Mouse (Mus musculus): ENCODE data around the gene Atp5j2. TPM values are rescaled to one million over a fixed set of nuclear protein-coding genes. Genes with fewer than 3 reads are reported as not detected.

Gene Atp5j2
- polyA plus RNA-seq, 1 experiment, result 643 TPM

- Histone ChIP-seq H3K36me3 (ENCODE audit: control insufficient read depth, insufficient read depth) (peaks cover 38% of the 10 kb centered on the region), H3K79me3 (ENCODE audit: low read depth) (no peaks in the 10 kb centered on the region), H3ac (ENCODE audit: control insufficient read depth, insufficient read length, low read depth) (no peak overlapping the region), H3K4me3 (ENCODE audit: insufficient read depth, poor library complexity, severe bottlenecking) (no peak overlapping the region), H3K27me3 (ENCODE audit: control insufficient read depth, insufficient read depth, insufficient read length) (no peaks in the 10 kb centered on the region), H3K79me2 (ENCODE audit: control insufficient read depth, insufficient read depth) (peaks cover 17% of the 10 kb centered on the region)
- TF ChIP-seq USF1 (IDR thresholded peaks at IDR 0.05; ENCODE audit: low read depth) (no peak), MYOG (IDR thresholded peaks at IDR 0.05; ENCODE audit: control insufficient read depth, extremely low read depth, insufficient read length) (no peak), MAX (IDR thresholded peaks at IDR 0.05) (no peak), MYOD1 (IDR thresholded peaks at IDR 0.05; ENCODE audit: control insufficient read depth, insufficient read length, low read depth) (no peak), CEBPB (IDR thresholded peaks at IDR 0.05; ENCODE audit: low read depth) (no peak), CTCF (IDR thresholded peaks at IDR 0.05; ENCODE audit: control insufficient read depth, insufficient read depth, insufficient read length) (no peak), FOSL1 (IDR thresholded peaks at IDR 0.05; ENCODE audit: insufficient read depth, low read length, poor library complexity, severe bottlenecking) (no peak)
These were observed 30.5 kb downstream of the Atp5j2 start for GRCm38 (mm10) chr5:145161361-145161760.

- Histone ChIP-seq H3ac (ENCODE audit: control insufficient read depth, insufficient read length, low read depth) (no peak overlapping the region), H3K79me3 (ENCODE audit: low read depth) (no peaks in the 10 kb centered on the region), H3K4me3 (ENCODE audit: insufficient read depth, poor library complexity, severe bottlenecking) (no peak overlapping the region), H3K36me3 (ENCODE audit: control insufficient read depth, insufficient read depth) (peaks cover 55% of the 10 kb centered on the region), H3K27me3 (ENCODE audit: control insufficient read depth, insufficient read depth, insufficient read length) (no peaks in the 10 kb centered on the region), H3K79me2 (ENCODE audit: control insufficient read depth, insufficient read depth) (no peaks in the 10 kb centered on the region)
- TF ChIP-seq FOSL1 (IDR thresholded peaks at IDR 0.05; ENCODE audit: insufficient read depth, low read length, poor library complexity, severe bottlenecking), result no peak
These were observed 39.2 kb downstream of the Atp5j2 start for GRCm38 (mm10) chr5:145152690-145153089.

- H3K36me3 ChIP-seq (ENCODE audit: control insufficient read depth, insufficient read depth), result peaks cover 60% of the 10 kb centered on the region
- H3K27me3 ChIP-seq (ENCODE audit: control insufficient read depth, insufficient read depth, insufficient read length), result no peaks in the 10 kb centered on the region
These were observed 42.6 kb downstream of the Atp5j2 start for GRCm38 (mm10) chr5:145149294-145149693.

GRCm38 (mm10) chr5:145147748-145148147, 44.1 kb downstream of the Atp5j2 start:
- peaks cover 75% of the 10 kb centered on the region for H3K36me3 ChIP-seq (ENCODE audit: control insufficient read depth, insufficient read depth)
- TF ChIP-seq FOSL1 (IDR thresholded peaks at IDR 0.05; ENCODE audit: insufficient read depth, low read length, poor library complexity, severe bottlenecking), result no peak
- TF ChIP-seq USF1 (IDR thresholded peaks at IDR 0.05; ENCODE audit: low read depth), result no peak
- TF ChIP-seq CEBPB (IDR thresholded peaks at IDR 0.05; ENCODE audit: low read depth), result no peak
- no peak for TF ChIP-seq CTCF (IDR thresholded peaks at IDR 0.05; ENCODE audit: control insufficient read depth, insufficient read depth, insufficient read length)
- no peak for TF ChIP-seq MAX (IDR thresholded peaks at IDR 0.05)
- no peak for TF ChIP-seq MYOD1 (IDR thresholded peaks at IDR 0.05; ENCODE audit: control insufficient read depth, insufficient read length, low read depth)
- TF ChIP-seq MYOG (IDR thresholded peaks at IDR 0.05; ENCODE audit: control insufficient read depth, extremely low read depth, insufficient read length), result no peak
- H3K4me3 ChIP-seq (ENCODE audit: insufficient read depth, poor library complexity, severe bottlenecking), result no peak overlapping the region
- H3K79me3 ChIP-seq (ENCODE audit: low read depth), result no peaks in the 10 kb centered on the region
- peaks cover 13% of the 10 kb centered on the region for H3K79me2 ChIP-seq (ENCODE audit: control insufficient read depth, insufficient read depth)
- no peak overlapping the region for H3ac ChIP-seq (ENCODE audit: control insufficient read depth, insufficient read length, low read depth)
- H3K27me3 ChIP-seq (ENCODE audit: control insufficient read depth, insufficient read depth, insufficient read length), result no peaks in the 10 kb centered on the region

More at GRCm38 (mm10) chr5:145149294-145149693, 42.6 kb downstream of the Atp5j2 start:
- TF ChIP-seq CTCF (IDR thresholded peaks at IDR 0.05; ENCODE audit: control insufficient read depth, insufficient read depth, insufficient read length) (no peak), FOSL1 (IDR thresholded peaks at IDR 0.05; ENCODE audit: insufficient read depth, low read length, poor library complexity, severe bottlenecking) (no peak), MYOD1 (IDR thresholded peaks at IDR 0.05; ENCODE audit: control insufficient read depth, insufficient read length, low read depth) (no peak), MAX (IDR thresholded peaks at IDR 0.05) (no peak), MYOG (IDR thresholded peaks at IDR 0.05; ENCODE audit: control insufficient read depth, extremely low read depth, insufficient read length) (no peak), CEBPB (IDR thresholded peaks at IDR 0.05; ENCODE audit: low read depth) (no peak), USF1 (IDR thresholded peaks at IDR 0.05; ENCODE audit: low read depth) (no peak)
- H3K79me2 ChIP-seq (ENCODE audit: control insufficient read depth, insufficient read depth), result no peaks in the 10 kb centered on the region
- no peak overlapping the region for H3ac ChIP-seq (ENCODE audit: control insufficient read depth, insufficient read length, low read depth)
- H3K4me3 ChIP-seq (ENCODE audit: insufficient read depth, poor library complexity, severe bottlenecking), result no peak overlapping the region
- H3K79me3 ChIP-seq (ENCODE audit: low read depth), result no peaks in the 10 kb centered on the region

GRCm38 (mm10) chr5:145140611-145141010, 51.3 kb downstream of the Atp5j2 start:
- peaks cover 54% of the 10 kb centered on the region for H3K79me3 ChIP-seq (ENCODE audit: low read depth)
- H3K27me3 ChIP-seq (ENCODE audit: control insufficient read depth, insufficient read depth, insufficient read length), result no peaks in the 10 kb centered on the region
- peaks cover 81% of the 10 kb centered on the region for H3K79me2 ChIP-seq (ENCODE audit: control insufficient read depth, insufficient read depth)
- no peak for TF ChIP-seq FOSL1 (IDR thresholded peaks at IDR 0.05; ENCODE audit: insufficient read depth, low read length, poor library complexity, severe bottlenecking)
- H3K4me3 ChIP-seq (ENCODE audit: insufficient read depth, poor library complexity, severe bottlenecking), result peak overlapping the region; percentile 86
- peaks cover 56% of the 10 kb centered on the region for H3K36me3 ChIP-seq (ENCODE audit: control insufficient read depth, insufficient read depth)
- H3ac ChIP-seq (ENCODE audit: control insufficient read depth, insufficient read length, low read depth), result peak overlapping the region; percentile 90

GRCm38 (mm10) chr5:145139571-145140519, 52.0 kb downstream of the Atp5j2 start, which contains the start of the genes Pdap1 and Bud31:
Gene Pdap1 (minus strand): TSS chr5:145140238.
Gene Bud31 (plus strand): TSS chr5:145140362.
- Histone ChIP-seq H3K79me2 (ENCODE audit: control insufficient read depth, insufficient read depth) (peaks cover 89% of the 10 kb centered on the region), H3K27me3 (ENCODE audit: control insufficient read depth, insufficient read depth, insufficient read length) (no peaks in the 10 kb centered on the region), H3K4me3 (ENCODE audit: insufficient read depth, poor library complexity, severe bottlenecking) (peak within 1 kb of the TSS; percentile 86), H3K79me3 (ENCODE audit: low read depth) (peaks cover 54% of the 10 kb centered on the region), H3ac (ENCODE audit: control insufficient read depth, insufficient read length, low read depth) (peak within 1 kb of the TSS; percentile 90), H3K36me3 (ENCODE audit: control insufficient read depth, insufficient read depth) (peaks cover 55% of the 10 kb centered on the region)
- TF ChIP-seq MAX (IDR thresholded peaks at IDR 0.05) (peak; percentile 100), USF1 (IDR thresholded peaks at IDR 0.05; ENCODE audit: low read depth) (no peak), CEBPB (IDR thresholded peaks at IDR 0.05; ENCODE audit: low read depth) (peak; percentile 96)

All from C2C12 (cell line).